Mouse (Mus musculus) ES-E14 (cell line): ENCODE data around the gene Impg1. TPM values are rescaled to one million over a fixed set of nuclear protein-coding genes. Genes with fewer than 3 reads are reported as not detected.

Experiments
- DNase-seq: peaks from one replicate; pipeline ENCODE4 v3.0.0-alpha.2; 2013; ENCODE audit warnings: low read depth, low spot score
- H3K27ac ChIP-seq: 2 replicates; pipeline ENCODE4 v1.5.1; 2012; ENCODE audit warnings: low read depth, mild to moderate bottlenecking, low read length, moderate library complexity, mixed read lengths; ENCODE audit not compliant: poor library complexity, insufficient read depth, severe bottlenecking
- H3K36me3 ChIP-seq: 2 replicates; pipeline ENCODE4 v1.6.1; 2012; ENCODE audit warnings: mild to moderate bottlenecking, low read length, moderate library complexity, mixed read lengths; ENCODE audit not compliant: control insufficient read depth, poor library complexity, insufficient read depth, severe bottlenecking
- H3K4me1 ChIP-seq, 2 experiments: fragments of 150-350 bp in 1 of 2; sonication (generic) in 1 of 2; 2 replicates each; pipeline ENCODE4 v1.6.1; 2012; ENCODE audit warnings: low read length in 2 of 2, mild to moderate bottlenecking in 1 of 2, mixed read lengths in 1 of 2; ENCODE audit not compliant: control insufficient read depth in 2 of 2, insufficient read depth in 2 of 2, poor library complexity in 1 of 2
- H3K4me3 ChIP-seq, 2 experiments: fragments of 150-350 bp in 1 of 2; sonication (generic) in 1 of 2; 2 replicates each; pipeline ENCODE4 v1.5.1; 2012; ENCODE audit warnings: low read length in 2 of 2, low read depth in 1 of 2, mild to moderate bottlenecking in 1 of 2, mixed read lengths in 1 of 2; ENCODE audit not compliant: insufficient read depth in 1 of 2, poor library complexity in 1 of 2, severe bottlenecking in 1 of 2
- H3K9ac ChIP-seq: 2 replicates; pipeline ENCODE4 v1.6.1; 2012; ENCODE audit warnings: low read depth, mild to moderate bottlenecking, low read length, mixed read lengths; ENCODE audit not compliant: poor library complexity, insufficient read depth, severe bottlenecking
- H3K9me3 ChIP-seq: fragments of 150-350 bp; sonication (generic); 2 replicates; pipeline ENCODE4 v1.6.1; 2012; ENCODE audit warnings: low read depth, mild to moderate bottlenecking, low read length; ENCODE audit not compliant: control insufficient read depth, insufficient read depth
- CHD2 ChIP-seq: IDR thresholded peaks from 2 replicates; pipeline ENCODE4 v1.6.1; 2014; ENCODE audit warnings: mild to moderate bottlenecking, low read depth, low read length, inconsistent platforms
- HCFC1 ChIP-seq: IDR thresholded peaks from 2 replicates; pipeline ENCODE4 v1.6.1; 2012; ENCODE audit warnings: low read length, inconsistent platforms, borderline replicate concordance; ENCODE audit not compliant: insufficient read depth
- MAFK ChIP-seq: IDR thresholded peaks from 2 replicates; pipeline ENCODE4 v1.6.1; 2014; ENCODE audit warnings: mild to moderate bottlenecking, low read depth, low read length, inconsistent platforms; ENCODE audit not compliant: insufficient read depth
- ZC3H11A ChIP-seq: IDR thresholded peaks from 2 replicates; pipeline ENCODE4 v1.6.1; 2012; ENCODE audit warnings: low read depth, mild to moderate bottlenecking, inconsistent platforms, low read length, borderline replicate concordance
- ZNF384 ChIP-seq: IDR thresholded peaks from 2 replicates; pipeline ENCODE4 v1.6.1; 2012; ENCODE audit warnings: low read depth, low read length, inconsistent platforms
- in situ Hi-C, 2 experiments: fragments of 600-800 bp; cut with MboI; formaldehyde crosslinking; loops; one replicate each; pipeline ENCODE4 v1.15.1; 2025; ENCODE audit warnings: low sequenced_read_pairs in 2 of 2, inconsistent platforms in 1 of 2; ENCODE audit not compliant: unreplicated experiment in 2 of 2
- total RNA-seq: library from RNA; depleted of rRNA; stranded (reverse); fragments of 300-350 nt; gene quantifications from 2 replicates; pipeline ENCODE4 v1.2.3, GENCODE M21; 2012

The Impg1 gene
- total RNA-seq, 1 experiment: not detected

DNA sequence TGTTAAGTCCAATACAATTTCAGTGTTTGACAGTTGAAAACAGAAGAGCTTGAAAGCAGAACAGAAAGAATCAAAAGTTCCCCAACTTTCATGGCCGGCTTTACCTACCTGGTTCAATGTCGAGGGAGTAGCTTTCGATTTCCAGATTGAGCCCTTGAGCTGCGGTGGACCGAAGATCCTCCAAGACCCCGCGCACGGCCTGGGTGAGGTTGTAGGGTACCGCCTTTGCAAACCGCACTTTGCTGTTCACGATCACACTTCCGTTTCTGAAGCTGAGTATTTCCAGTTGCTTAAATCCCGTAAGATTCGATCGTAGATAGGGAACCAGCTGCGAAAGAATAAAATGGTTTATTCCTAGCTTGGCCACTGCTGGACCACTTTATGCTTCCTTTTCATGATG lies 123.5 kb downstream of the Impg1 start:
- H3K27ac ChIP-seq: no peak overlapping the region
- in situ Hi-C loops: no loop called here
- no peaks in the 10 kb centered on the region for H3K9me3 ChIP-seq
- no peak for DNase-seq
- no peak overlapping the region for H3K4me3 ChIP-seq
- H3K4me1 ChIP-seq: no peaks in the 10 kb centered on the region
- H3K9ac ChIP-seq: no peak overlapping the region
- TF ChIP-seq MAFK (no peak), ZC3H11A (no peak), CHD2 (no peak), ZNF384 (no peak), HCFC1 (no peak)
- H3K36me3 ChIP-seq: no peaks in the 10 kb centered on the region

DNA sequence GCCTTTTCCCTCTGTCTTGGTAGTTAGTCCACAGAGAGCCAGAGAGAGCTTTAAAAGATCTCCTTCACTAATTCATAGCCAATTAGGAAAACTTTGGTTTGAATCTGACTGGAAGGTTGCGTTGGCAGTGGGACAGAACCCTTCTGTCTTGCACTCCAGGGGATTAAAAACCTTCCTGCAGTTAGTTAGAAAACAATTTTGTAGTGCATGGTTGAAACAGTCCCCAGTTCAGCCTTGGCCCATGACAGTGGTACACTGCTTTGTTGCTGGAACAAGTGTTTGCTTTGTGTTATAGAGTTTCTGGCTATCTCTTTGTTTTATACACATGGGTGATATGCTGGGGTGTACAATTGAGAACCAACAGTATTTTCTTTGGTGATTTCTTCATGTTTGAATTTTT lies 124.4 kb downstream of the Impg1 start:
- in situ Hi-C loops: no loop called here

DNA sequence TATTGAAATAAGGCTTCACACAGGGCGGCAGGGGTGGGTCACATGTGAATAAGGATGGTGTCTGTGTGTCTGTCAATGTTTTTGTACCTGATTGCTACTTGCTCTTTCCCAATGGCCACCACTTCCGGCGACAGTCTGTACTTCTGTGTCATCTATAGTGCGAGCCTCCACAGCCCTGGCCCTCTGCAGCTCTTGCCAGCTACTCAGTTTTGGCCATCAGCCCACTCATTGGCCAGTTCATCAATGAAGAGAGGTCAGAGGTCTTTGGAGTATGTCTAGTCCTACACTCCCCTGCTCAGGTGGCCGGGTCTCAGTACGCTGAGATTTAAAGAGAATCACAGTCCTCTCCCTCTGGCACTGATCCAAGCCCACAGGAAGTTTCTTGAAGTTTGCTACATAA lies 127.3 kb downstream of the Impg1 start:
- in situ Hi-C loops: no loop called here
- Histone ChIP-seq H3K9me3 (no peaks in the 10 kb centered on the region), H3K4me1 (no peaks in the 10 kb centered on the region), H3K27ac (no peak overlapping the region), H3K36me3 (no peaks in the 10 kb centered on the region), H3K4me3 (no peak overlapping the region), H3K9ac (no peak overlapping the region)
- TF ChIP-seq ZNF384 (no peak), HCFC1 (no peak)
- no peak for DNase-seq

More for the DNA sequence above, 124.4 kb downstream of the Impg1 start:
- no peaks in the 10 kb centered on the region for H3K36me3 ChIP-seq
- no peaks in the 10 kb centered on the region for H3K4me1 ChIP-seq
- TF ChIP-seq MAFK (no peak), HCFC1 (no peak), ZC3H11A (no peak)
- DNase-seq: no peak
- no peaks in the 10 kb centered on the region for H3K9me3 ChIP-seq
- no peak overlapping the region for H3K4me3 ChIP-seq
- no peak overlapping the region for H3K9ac ChIP-seq
- no peak overlapping the region for H3K27ac ChIP-seq

DNA sequence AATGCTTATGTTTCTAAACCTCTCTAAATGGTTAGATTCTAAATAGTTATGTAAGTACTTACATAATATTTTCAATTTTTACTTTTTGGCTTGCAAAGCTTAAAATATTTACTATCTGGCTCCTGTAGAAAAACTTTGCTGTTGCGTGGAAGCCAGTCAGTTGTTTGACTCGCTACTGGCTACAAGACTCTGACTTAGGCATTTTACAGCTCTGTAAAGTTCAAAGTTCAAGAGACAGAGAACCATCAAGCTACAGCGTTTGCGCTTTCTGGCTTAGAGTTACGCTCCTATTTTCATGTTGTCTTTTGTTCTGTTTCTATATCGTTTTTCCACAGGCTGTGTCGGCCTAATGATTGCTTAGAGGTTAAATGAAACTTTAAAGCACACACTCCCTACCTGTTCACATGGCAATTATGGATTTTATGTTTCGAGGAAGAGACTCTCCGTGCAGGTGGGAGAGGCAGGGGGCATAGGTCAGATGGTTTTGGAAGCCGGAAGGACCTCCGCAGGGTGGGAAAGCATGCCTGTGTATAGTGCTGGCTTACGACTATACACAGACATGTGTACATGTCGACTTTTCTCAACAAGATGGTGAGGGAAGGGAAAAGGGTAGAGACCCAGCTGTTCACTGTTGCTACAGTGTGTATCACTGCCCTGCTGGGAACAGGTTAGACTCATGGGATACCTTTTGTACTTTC lies 129.5 kb downstream of the Impg1 start:
- no peak overlapping the region for H3K9ac ChIP-seq
- no peak overlapping the region for H3K4me3 ChIP-seq
- no peaks in the 10 kb centered on the region for H3K36me3 ChIP-seq
- no peak for DNase-seq
- TF ChIP-seq CHD2: no peak
- no peak for TF ChIP-seq HCFC1
- TF ChIP-seq ZNF384: no peak
- TF ChIP-seq MAFK: no peak
- in situ Hi-C loops: no loop called here
- no peak overlapping the region for H3K27ac ChIP-seq
- H3K4me1 ChIP-seq: no peaks in the 10 kb centered on the region
- H3K9me3 ChIP-seq: no peaks in the 10 kb centered on the region

DNA sequence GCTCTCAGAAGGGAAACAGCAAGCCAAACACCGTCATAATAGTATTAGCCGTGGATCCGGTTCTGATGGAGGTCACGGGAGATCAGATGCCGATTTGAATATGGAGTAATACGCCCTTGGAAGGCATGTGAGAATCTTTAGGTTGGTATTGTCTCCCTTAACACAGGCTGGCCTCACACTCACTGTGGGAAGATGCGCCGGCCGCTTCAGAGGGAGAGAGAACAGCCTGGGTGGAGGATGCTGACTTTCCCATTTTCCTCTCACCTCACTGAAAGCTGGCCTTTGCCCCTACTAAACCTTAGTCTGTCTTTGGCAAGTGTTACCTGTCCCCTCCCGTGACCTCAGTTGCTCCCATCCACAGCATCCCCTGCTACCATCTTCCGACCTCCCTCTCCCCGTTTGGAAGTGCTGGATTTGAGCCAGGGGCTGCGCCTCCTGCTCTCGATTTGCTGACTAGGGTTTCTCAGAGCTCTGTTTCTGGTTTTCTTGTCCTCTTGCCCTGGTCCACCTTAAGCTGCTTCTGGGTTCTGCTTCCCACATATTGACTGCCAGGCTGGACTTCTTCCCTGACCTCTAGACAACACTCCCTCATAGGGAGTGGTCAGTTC lies 131.2 kb downstream of the Impg1 start:
- H3K9ac ChIP-seq: no peak overlapping the region
- H3K27ac ChIP-seq: no peak overlapping the region
- no peaks in the 10 kb centered on the region for H3K4me1 ChIP-seq
- no peak for TF ChIP-seq CHD2
- no peak for TF ChIP-seq ZNF384
- no peak for TF ChIP-seq MAFK
- TF ChIP-seq HCFC1: no peak
- TF ChIP-seq ZC3H11A: no peak
- H3K36me3 ChIP-seq: no peaks in the 10 kb centered on the region
- in situ Hi-C loops: no loop called here
- H3K4me3 ChIP-seq: no peak overlapping the region
- no peaks in the 10 kb centered on the region for H3K9me3 ChIP-seq
- no peak for DNase-seq
